Mouse (Mus musculus) E14TG2a.4 (cell line): ENCODE measurements around the gene Cx3cl1.

Source experiments
- H3K27me3 ChIP-seq: 2 replicates; pipeline ENCODE4 v1.6.1; 2014; ENCODE audit warnings: low read length, control low read depth; ENCODE audit not compliant: insufficient read depth
- H3K36me3 ChIP-seq: 2 replicates; pipeline ENCODE4 v1.6.1; 2014; ENCODE audit warnings: low read length, control low read depth; ENCODE audit not compliant: insufficient read depth
- H3K4me1 ChIP-seq: replicated peaks from 2 replicates; pipeline ENCODE4 v1.6.1; 2014; ENCODE audit warnings: low read depth, low read length, control low read depth
- H3K4me3 ChIP-seq: replicated peaks from 2 replicates; pipeline ENCODE4 v1.5.1; 2014; ENCODE audit warnings: mild to moderate bottlenecking, low read length
- H3K9me3 ChIP-seq: 2 replicates; pipeline ENCODE4 v1.6.1; 2014; ENCODE audit warnings: low read length, control low read depth
- CTCF ChIP-seq: conservative IDR thresholded peaks from 2 replicates; pipeline ENCODE4 v1.5.1; 2014; ENCODE audit warnings: low read length
- NANOG ChIP-seq: IDR thresholded peaks from 2 replicates; pipeline ENCODE4 v1.6.1; 2014; ENCODE audit warnings: borderline replicate concordance, low read length, mixed read lengths
- POU5F1 ChIP-seq: IDR thresholded peaks from 2 replicates; pipeline ENCODE4 v1.6.1; 2014; ENCODE audit warnings: low read length, borderline replicate concordance

Cx3cl1 gene

DNA sequence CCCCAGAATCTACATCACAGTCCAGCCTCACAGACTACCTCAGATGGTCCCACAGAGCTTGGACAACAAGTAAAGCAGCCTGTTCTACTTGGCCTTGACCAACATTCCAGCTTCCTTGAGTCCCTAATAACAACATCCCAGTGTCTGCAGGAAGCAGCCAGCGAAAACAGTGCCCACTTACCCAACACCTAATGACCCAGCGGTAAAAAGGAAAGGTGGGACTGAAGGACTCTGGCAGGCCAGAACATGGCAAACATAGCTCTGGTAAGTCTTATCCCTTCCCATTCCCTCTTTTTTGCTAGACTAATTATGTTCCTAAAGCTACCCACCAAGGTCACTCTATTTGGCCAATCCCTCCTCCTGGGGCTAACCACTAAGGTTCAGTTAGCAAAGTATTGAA lies 17.8 kb upstream of the Cx3cl1 start:
- Histone ChIP-seq H3K9me3 (no peaks in the 10 kb centered on the region), H3K27me3 (peaks cover 25% of the 10 kb centered on the region), H3K4me3 (no peak overlapping the region), H3K4me1 (peaks cover 8% of the 10 kb centered on the region), H3K36me3 (no peaks in the 10 kb centered on the region)
- TF ChIP-seq NANOG: no peak
- no peak for TF ChIP-seq POU5F1
- no peak for TF ChIP-seq CTCF

DNA sequence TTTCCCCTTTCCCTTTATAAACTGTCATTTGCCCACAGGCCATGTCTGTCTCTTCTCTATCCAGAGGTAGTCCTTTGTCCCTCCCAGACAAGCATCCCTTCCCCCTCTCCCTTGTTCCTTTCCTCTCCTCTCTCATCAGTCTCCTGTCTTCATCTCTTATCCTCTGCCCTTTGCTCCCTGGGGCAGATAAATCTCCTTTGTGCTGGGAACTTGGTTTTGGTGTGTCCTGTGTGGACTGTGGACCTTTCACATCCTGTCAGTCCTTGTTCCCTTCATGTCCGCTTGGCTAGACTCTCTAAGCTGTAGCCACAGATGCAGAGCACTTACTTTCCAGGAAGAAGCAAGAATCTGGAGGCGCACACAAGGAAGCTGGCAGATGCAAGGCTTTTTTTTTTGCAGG lies 17.3 kb upstream of the Cx3cl1 start:
- no peaks in the 10 kb centered on the region for H3K36me3 ChIP-seq
- no peak overlapping the region for H3K4me3 ChIP-seq
- H3K27me3 ChIP-seq: peaks cover 23% of the 10 kb centered on the region
- no peaks in the 10 kb centered on the region for H3K9me3 ChIP-seq
- no peak for TF ChIP-seq CTCF
- TF ChIP-seq POU5F1: no peak
- no peak for TF ChIP-seq NANOG
- peaks cover 8% of the 10 kb centered on the region for H3K4me1 ChIP-seq

- peaks cover 6% of the 10 kb centered on the region for H3K4me1 ChIP-seq
- H3K36me3 ChIP-seq: no peaks in the 10 kb centered on the region
- peaks cover 43% of the 10 kb centered on the region for H3K27me3 ChIP-seq
- TF ChIP-seq POU5F1: no peak
- no peak for TF ChIP-seq NANOG
- no peak for TF ChIP-seq CTCF
- no peaks in the 10 kb centered on the region for H3K9me3 ChIP-seq
- H3K4me3 ChIP-seq: no peak overlapping the region
These were observed 4.8 kb upstream of the Cx3cl1 start for GRCm38 (mm10) chr8:94767035-94767434.

GRCm38 (mm10) chr8:94770945-94771344 lies 864 bp upstream of the Cx3cl1 start:
- H3K36me3 ChIP-seq: no peaks in the 10 kb centered on the region
- no peak for TF ChIP-seq POU5F1
- no peak for TF ChIP-seq NANOG
- TF ChIP-seq CTCF: no peak
- H3K4me1 ChIP-seq: peaks cover 15% of the 10 kb centered on the region
- H3K9me3 ChIP-seq: no peaks in the 10 kb centered on the region
- peaks cover 78% of the 10 kb centered on the region for H3K27me3 ChIP-seq
- no peak overlapping the region for H3K4me3 ChIP-seq

DNA sequence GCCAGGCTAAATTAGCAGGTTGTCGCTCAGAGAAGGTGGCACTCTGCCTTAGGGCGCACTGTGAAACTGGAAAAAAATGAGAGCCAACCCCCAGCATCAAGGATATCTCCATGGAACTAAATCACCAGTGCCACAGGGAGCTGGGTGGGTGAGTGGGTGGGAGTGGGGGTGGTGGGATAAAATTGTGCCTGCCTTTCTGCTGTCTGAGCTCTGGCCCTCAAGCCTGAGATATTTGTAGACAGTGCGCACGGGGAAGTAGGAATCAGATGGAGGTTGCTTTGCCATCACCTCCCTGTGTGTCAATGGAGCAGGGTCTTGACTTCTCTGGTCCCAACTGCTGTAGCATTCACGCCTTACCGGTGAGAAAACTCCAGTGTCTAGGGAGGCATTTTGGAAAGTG lies 1.2 kb downstream of the Cx3cl1 start:
- H3K4me1 ChIP-seq: peaks cover 15% of the 10 kb centered on the region
- no peaks in the 10 kb centered on the region for H3K9me3 ChIP-seq
- no peak overlapping the region for H3K4me3 ChIP-seq
- peaks cover 80% of the 10 kb centered on the region for H3K27me3 ChIP-seq
- TF ChIP-seq POU5F1 (no peak), NANOG (no peak), CTCF (no peak)
- no peaks in the 10 kb centered on the region for H3K36me3 ChIP-seq

GRCm38 (mm10) chr8:94773700-94774171 lies 1.9 kb downstream of the Cx3cl1 start:
- peaks cover 83% of the 10 kb centered on the region for H3K27me3 ChIP-seq
- no peaks in the 10 kb centered on the region for H3K36me3 ChIP-seq
- peaks cover 15% of the 10 kb centered on the region for H3K4me1 ChIP-seq
- no peak overlapping the region for H3K4me3 ChIP-seq
- H3K9me3 ChIP-seq: no peaks in the 10 kb centered on the region
- TF ChIP-seq NANOG: no peak
- TF ChIP-seq POU5F1: no peak
- no peak for TF ChIP-seq CTCF

- Histone ChIP-seq H3K4me1 (peaks cover 15% of the 10 kb centered on the region), H3K27me3 (peaks cover 80% of the 10 kb centered on the region), H3K36me3 (no peaks in the 10 kb centered on the region), H3K4me3 (no peak overlapping the region), H3K9me3 (no peaks in the 10 kb centered on the region)
- no peak for TF ChIP-seq CTCF
- no peak for TF ChIP-seq NANOG
- no peak for TF ChIP-seq POU5F1
These were observed 2.8 kb downstream of the Cx3cl1 start for GRCm38 (mm10) chr8:94774601-94775000.

GRCm38 (mm10) chr8:94776346-94776745 lies 4.5 kb downstream of the Cx3cl1 start:
- Histone ChIP-seq H3K4me1 (peaks cover 28% of the 10 kb centered on the region), H3K9me3 (no peaks in the 10 kb centered on the region), H3K36me3 (no peaks in the 10 kb centered on the region), H3K27me3 (peaks cover 72% of the 10 kb centered on the region), H3K4me3 (no peak overlapping the region)
- TF ChIP-seq POU5F1 (no peak), NANOG (no peak), CTCF (no peak)

DNA sequence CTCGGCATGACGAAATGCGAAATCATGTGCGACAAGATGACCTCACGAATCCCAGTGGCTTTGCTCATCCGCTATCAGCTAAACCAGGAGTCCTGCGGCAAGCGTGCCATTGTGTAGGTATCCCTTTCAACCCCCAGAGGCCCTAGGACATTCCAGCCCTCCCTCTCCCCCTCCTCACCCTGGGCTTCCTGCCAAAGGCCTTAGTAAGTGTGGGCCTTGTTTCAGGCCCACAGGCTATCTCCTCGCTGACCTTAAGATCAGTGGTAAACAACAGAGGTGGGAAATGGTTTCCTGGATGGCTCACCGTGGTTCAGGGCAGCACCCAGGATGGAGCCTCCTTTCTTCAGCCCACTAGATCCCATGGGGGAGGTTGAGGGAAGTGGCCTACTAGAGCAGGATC lies 6.2 kb downstream of the Cx3cl1 start:
- H3K27me3 ChIP-seq: peaks cover 56% of the 10 kb centered on the region

DNA sequence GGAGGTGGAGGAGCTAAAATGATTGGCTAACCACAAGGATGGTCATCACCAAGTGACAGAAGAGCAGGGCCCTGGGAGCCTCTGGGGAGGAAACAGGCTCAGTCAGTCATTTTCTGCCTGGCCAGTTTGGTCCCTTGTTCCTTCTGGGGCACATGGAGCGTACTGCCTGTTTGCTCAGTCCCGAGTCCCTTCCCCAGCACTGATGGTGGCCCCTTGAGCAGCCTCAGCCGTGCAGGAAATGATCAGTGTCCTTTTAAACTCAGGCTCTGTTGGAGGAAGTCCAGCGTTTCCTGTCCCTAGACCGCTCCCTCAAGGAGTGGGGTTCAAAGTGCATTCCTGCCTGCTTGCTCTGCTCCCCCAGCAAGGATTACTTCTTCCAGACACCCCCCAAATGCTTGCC lies 6.7 kb downstream of the Cx3cl1 start:
- TF ChIP-seq POU5F1 (no peak), CTCF (no peak), NANOG (no peak)
- Histone ChIP-seq H3K4me3 (no peak overlapping the region), H3K4me1 (peaks cover 29% of the 10 kb centered on the region), H3K27me3 (peaks cover 52% of the 10 kb centered on the region), H3K36me3 (no peaks in the 10 kb centered on the region), H3K9me3 (no peaks in the 10 kb centered on the region)

More for the DNA sequence above, 6.2 kb downstream of the Cx3cl1 start:
- H3K4me1 ChIP-seq: peaks cover 29% of the 10 kb centered on the region
- no peaks in the 10 kb centered on the region for H3K9me3 ChIP-seq
- H3K4me3 ChIP-seq: no peak overlapping the region
- H3K36me3 ChIP-seq: no peaks in the 10 kb centered on the region
- no peak for TF ChIP-seq NANOG
- no peak for TF ChIP-seq POU5F1
- TF ChIP-seq CTCF: no peak
